Mouse (Mus musculus): ENCODE results near the gene Tnfaip2. TPM values are rescaled to one million over a fixed set of nuclear protein-coding genes. Genes with fewer than 3 reads are reported as not detected.

Tnfaip2 gene
- total RNA-seq (2014; rRNA removed) (10.0 and 14.6 TPM in 2 replicates), polyA plus RNA-seq (2012; rRNA removed) (28.9 and 29.1 TPM in 2 replicates)

DNA sequence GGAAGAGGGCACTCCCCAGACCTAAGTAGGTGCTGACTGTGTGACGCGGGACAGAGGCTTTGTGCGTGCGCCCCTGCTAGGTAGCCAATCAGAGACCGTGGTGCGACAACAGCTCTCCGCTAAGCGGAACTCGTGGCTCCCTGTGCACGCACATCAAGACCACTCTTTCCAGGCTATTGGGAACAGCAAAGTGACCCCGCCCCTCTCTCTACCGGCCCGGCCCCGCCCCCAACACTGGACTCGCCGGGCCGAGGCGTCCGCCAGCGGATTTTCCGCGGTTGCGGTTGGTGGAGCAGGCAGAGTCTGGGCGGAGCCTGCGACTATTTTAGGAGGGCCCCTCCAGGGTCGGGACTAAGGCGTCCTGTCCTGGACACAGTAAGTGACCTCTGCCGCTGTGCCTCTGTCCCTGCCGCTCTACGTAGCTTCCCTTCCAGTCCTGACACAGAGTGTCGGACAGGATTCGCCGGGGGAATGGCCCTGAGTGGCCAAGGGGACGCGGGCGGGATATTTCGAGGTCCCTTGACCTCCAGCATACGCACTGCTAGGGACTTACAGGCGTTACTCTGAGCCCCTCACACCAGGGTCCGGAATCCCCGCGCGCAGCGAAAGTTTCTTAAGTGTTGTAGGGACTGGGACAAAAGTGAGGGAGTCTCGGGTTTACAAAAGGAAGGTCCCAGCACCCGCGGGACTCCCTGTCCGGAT lies at the start of gene Tnfaip2:
Gene Tnfaip2, plus strand, starts transcription at position 161 of the 702 bp plus-strand sequence.
- no peak for TF ChIP-seq CTCF (IDR thresholded peaks at IDR 0.05; ENCODE audit: low read depth, low read length)
- peak; percentile 95 for TF ChIP-seq POLR2A (IDR thresholded peaks at IDR 0.05; ENCODE audit: extremely low read depth, insufficient read depth, low read length)
- Histone ChIP-seq H3K27ac (replicated peaks; ENCODE audit: insufficient read depth, low read depth, low read length) (peak within 1 kb of the TSS; percentile 92), H3K9ac (ENCODE audit: low read depth, low read length) (peak within 1 kb of the TSS; percentile 70), H3K79me2 (ENCODE audit: control insufficient read depth, insufficient read depth, low read length) (no peaks in the 10 kb centered on the region), H3K27me3 (ENCODE audit: control insufficient read depth, insufficient read depth, low read length) (no peaks in the 10 kb centered on the region), H3K4me1 (ENCODE audit: control insufficient read depth, insufficient read depth, low read length) (peaks cover 34% of the 10 kb centered on the region), H3K36me3 (ENCODE audit: control insufficient read depth, insufficient read depth, low read length) (no peaks in the 10 kb centered on the region), H3K4me3 (ENCODE audit: insufficient read depth, low read depth, low read length) (peak within 1 kb of the TSS; percentile 63)
- DNase-seq (ENCODE audit: extremely low read depth, low read depth, low spot score), result peak; percentile 82
- WGBS, result 2% methylated on average over 48 of the region's 48 CpGs

DNA sequence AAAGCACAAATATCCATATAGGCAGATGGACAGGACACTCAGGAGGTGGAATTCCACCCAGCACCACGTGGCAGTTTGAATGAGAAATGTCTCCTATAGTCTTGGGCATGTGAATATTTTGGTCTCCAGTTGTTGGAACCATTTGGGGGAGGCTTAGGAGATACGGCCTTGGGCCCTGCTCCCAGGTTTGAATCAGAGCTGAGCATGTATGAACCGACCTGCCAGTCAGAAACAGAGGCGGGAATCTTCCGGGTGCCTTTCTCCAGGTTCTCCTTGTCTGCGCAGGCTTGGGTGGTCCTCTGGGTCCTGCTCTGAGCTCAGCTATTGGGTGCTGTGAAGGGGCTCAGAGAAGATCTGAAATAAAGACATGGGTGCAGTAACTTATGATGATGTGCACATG lies 48.3 kb upstream of the Tnfaip2 start:
- DNase-seq (ENCODE audit: extremely low read depth, low read depth, low spot score), result no peak
- no peaks in the 10 kb centered on the region for H3K79me2 ChIP-seq (ENCODE audit: control insufficient read depth, insufficient read depth, low read length)
- no peaks in the 10 kb centered on the region for H3K4me1 ChIP-seq (ENCODE audit: control insufficient read depth, insufficient read depth, low read length)
- TF ChIP-seq CTCF (IDR thresholded peaks at IDR 0.05; ENCODE audit: low read depth, low read length), result no peak
- no peak for TF ChIP-seq POLR2A (IDR thresholded peaks at IDR 0.05; ENCODE audit: extremely low read depth, insufficient read depth, low read length)
- H3K4me3 ChIP-seq (ENCODE audit: insufficient read depth, low read depth, low read length), result no peak overlapping the region
- WGBS, result 88% methylated on average over 6 of the region's 6 CpGs
- no peak overlapping the region for H3K27ac ChIP-seq (replicated peaks; ENCODE audit: insufficient read depth, low read depth, low read length)
- H3K36me3 ChIP-seq (ENCODE audit: control insufficient read depth, insufficient read depth, low read length), result no peaks in the 10 kb centered on the region
- H3K9ac ChIP-seq (ENCODE audit: low read depth, low read length), result no peak overlapping the region
- H3K27me3 ChIP-seq (ENCODE audit: control insufficient read depth, insufficient read depth, low read length), result no peaks in the 10 kb centered on the region

GRCm38 (mm10) chr12:111396997-111397396 lies 45.3 kb upstream of the Tnfaip2 start:
- Histone ChIP-seq H3K9ac (ENCODE audit: low read depth, low read length) (no peak overlapping the region), H3K27me3 (ENCODE audit: control insufficient read depth, insufficient read depth, low read length) (no peaks in the 10 kb centered on the region), H3K4me1 (ENCODE audit: control insufficient read depth, insufficient read depth, low read length) (no peaks in the 10 kb centered on the region), H3K4me3 (ENCODE audit: insufficient read depth, low read depth, low read length) (no peak overlapping the region), H3K36me3 (ENCODE audit: control insufficient read depth, insufficient read depth, low read length) (no peaks in the 10 kb centered on the region), H3K79me2 (ENCODE audit: control insufficient read depth, insufficient read depth, low read length) (no peaks in the 10 kb centered on the region), H3K27ac (replicated peaks; ENCODE audit: insufficient read depth, low read depth, low read length) (no peak overlapping the region)
- WGBS, result 64% methylated on average over 5 of the region's 5 CpGs
- TF ChIP-seq CTCF (IDR thresholded peaks at IDR 0.05; ENCODE audit: low read depth, low read length) (no peak), POLR2A (IDR thresholded peaks at IDR 0.05; ENCODE audit: extremely low read depth, insufficient read depth, low read length) (no peak)
- no peak for DNase-seq (ENCODE audit: extremely low read depth, low read depth, low spot score)

DNA sequence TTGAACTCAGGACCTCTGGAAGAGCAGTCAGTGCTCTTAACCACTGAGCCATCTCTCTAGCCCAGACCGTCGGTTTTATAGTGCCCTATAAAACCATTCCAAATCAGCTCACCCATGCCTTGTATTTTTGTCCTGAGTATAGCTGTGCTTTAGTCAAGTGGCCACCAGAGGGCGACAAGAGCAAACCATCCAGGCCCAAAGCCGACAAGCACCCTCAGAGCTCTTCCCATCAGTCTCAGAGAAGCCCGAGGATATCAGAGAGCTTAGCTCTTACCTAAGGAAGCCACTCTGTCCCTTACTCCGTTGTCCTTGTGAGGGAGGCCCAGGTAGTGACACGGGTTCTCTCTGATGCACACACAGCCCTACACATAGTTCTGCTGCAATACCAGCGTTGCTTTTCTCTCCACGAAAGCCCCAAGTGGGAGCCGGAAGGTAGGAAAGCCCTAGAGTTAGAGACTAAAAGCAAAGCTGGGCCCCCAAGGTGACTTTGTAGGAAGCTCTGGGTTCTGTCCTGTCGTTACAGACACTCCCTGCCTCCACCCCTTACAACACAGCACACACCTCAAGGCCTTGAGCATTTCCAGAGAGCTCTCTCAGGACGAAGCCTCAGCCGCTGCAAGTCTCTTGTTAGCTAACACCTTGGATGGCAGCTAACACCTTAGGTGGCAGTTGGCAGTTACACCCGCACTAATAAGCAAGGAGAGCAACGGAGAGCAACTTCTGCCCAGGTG lies 40.6 kb upstream of the Tnfaip2 start:
- Histone ChIP-seq H3K9ac (ENCODE audit: low read depth, low read length) (no peak overlapping the region), H3K4me1 (ENCODE audit: control insufficient read depth, insufficient read depth, low read length) (no peaks in the 10 kb centered on the region), H3K36me3 (ENCODE audit: control insufficient read depth, insufficient read depth, low read length) (no peaks in the 10 kb centered on the region), H3K27ac (replicated peaks; ENCODE audit: insufficient read depth, low read depth, low read length) (no peak overlapping the region), H3K79me2 (ENCODE audit: control insufficient read depth, insufficient read depth, low read length) (no peaks in the 10 kb centered on the region), H3K4me3 (ENCODE audit: insufficient read depth, low read depth, low read length) (no peak overlapping the region), H3K27me3 (ENCODE audit: control insufficient read depth, insufficient read depth, low read length) (peaks cover 2% of the 10 kb centered on the region; the same call in 1 of the 2 replicates)
- peak; percentile 57 for DNase-seq (ENCODE audit: extremely low read depth, low read depth, low spot score)
- TF ChIP-seq CTCF (IDR thresholded peaks at IDR 0.05; ENCODE audit: low read depth, low read length) (peak; percentile 93), POLR2A (IDR thresholded peaks at IDR 0.05; ENCODE audit: extremely low read depth, insufficient read depth, low read length) (no peak)
- 28% methylated on average over 15 of the region's 15 CpGs for WGBS

- no peaks in the 10 kb centered on the region for H3K36me3 ChIP-seq (ENCODE audit: control insufficient read depth, insufficient read depth, low read length)
- H3K79me2 ChIP-seq (ENCODE audit: control insufficient read depth, insufficient read depth, low read length), result no peaks in the 10 kb centered on the region
- H3K9ac ChIP-seq (ENCODE audit: low read depth, low read length), result no peak overlapping the region
- DNase-seq (ENCODE audit: extremely low read depth, low read depth, low spot score), result no peak
- no peaks in the 10 kb centered on the region for H3K4me1 ChIP-seq (ENCODE audit: control insufficient read depth, insufficient read depth, low read length)
- no peak overlapping the region for H3K4me3 ChIP-seq (ENCODE audit: insufficient read depth, low read depth, low read length)
- TF ChIP-seq CTCF (IDR thresholded peaks at IDR 0.05; ENCODE audit: low read depth, low read length), result no peak
- TF ChIP-seq POLR2A (IDR thresholded peaks at IDR 0.05; ENCODE audit: extremely low read depth, insufficient read depth, low read length), result no peak
- WGBS, result 77% methylated on average over 10 of the region's 10 CpGs
- no peak overlapping the region for H3K27ac ChIP-seq (replicated peaks; ENCODE audit: insufficient read depth, low read depth, low read length)
- H3K27me3 ChIP-seq (ENCODE audit: control insufficient read depth, insufficient read depth, low read length), result peaks cover 6% of the 10 kb centered on the region
These were observed 37.4 kb upstream of the Tnfaip2 start for GRCm38 (mm10) chr12:111404880-111405279.

Measured in liver, adult 2 months (tissue).